ENCODE assay signal across 8 mouse cellular contexts in genomic region chr19:40872955-40873665, GRCm38 (mm10). TPM values are rescaled to one million over a fixed set of nuclear protein-coding genes. Genes with fewer than 3 reads are reported as not detected.
DNase-seq lines count a peak whose midpoint lies in the region; ATAC-seq lines count a peak whose summit lies in the region.

No protein-coding gene starts in this region.

- H3K27ac ChIP-seq in embryonic facial prominence, embryonic 10.5 days (replicated peaks) = peak overlapping the region; percentile 90
- H3K27ac ChIP-seq in intestine, embryonic 15.5 days = peak overlapping the region; percentile 76

- H3K36me3 ChIP-seq in embryonic facial prominence, embryonic 10.5 days (replicated peaks) = no peaks in the 10 kb centered on the region
- no peaks in the 10 kb centered on the region for H3K36me3 ChIP-seq in intestine, embryonic 15.5 days

- H3K4me2 ChIP-seq in intestine, embryonic 15.5 days (replicated peaks) = peak overlapping the region; percentile 91

- WGBS in embryonic facial prominence, embryonic 10.5 days = 1% methylated on average over 51 of the region's 51 CpGs
- 3% methylated on average over 51 of the region's 51 CpGs for WGBS in intestine, embryonic 15.5 days

- DNase-seq in adrenal gland, postnatal 14 days = peak; percentile 96
- peak; percentile 94 for DNase-seq in embryonic facial prominence, embryonic 10.5 days (ENCODE audit: low spot score)
- peak; percentile 80 to 91 for DNase-seq in gastrocnemius, postnatal 4 days (ENCODE audit: low spot score in 2 of 2)
- peak; percentile 91 to 97 for DNase-seq in left cerebral cortex, postnatal 10 days (ENCODE audit: extremely low spot score in 1 of 2, low spot score in 2 of 2)
- peak; percentile 96 to 97 for DNase-seq in right cerebral cortex, postnatal 10 days (ENCODE audit: low spot score in 2 of 2)
- peak; percentile 71 for DNase-seq in urinary bladder, postnatal 10 days (ENCODE audit: low spot score)

- peaks cover 68% of the 10 kb centered on the region for H3K27me3 ChIP-seq in embryonic facial prominence, embryonic 10.5 days (replicated peaks; ENCODE audit: low read depth, poor library complexity, severe bottlenecking)
- H3K27me3 ChIP-seq in intestine, embryonic 15.5 days (replicated peaks) = peaks cover 16% of the 10 kb centered on the region; the same call in 1 of the 2 replicates

- H3K9me3 ChIP-seq in embryonic facial prominence, embryonic 10.5 days = no peaks in the 10 kb centered on the region
- H3K9me3 ChIP-seq in intestine, embryonic 15.5 days = peaks cover 3% of the 10 kb centered on the region; the same call in 1 of the 2 replicates

- H3K9ac ChIP-seq in intestine, embryonic 15.5 days = peak overlapping the region; percentile 41; the same call in 1 of the 2 replicates

- peak overlapping the region; percentile 69 for H3K4me3 ChIP-seq in embryonic facial prominence, embryonic 10.5 days
- H3K4me3 ChIP-seq in intestine, embryonic 15.5 days (replicated peaks) = peak overlapping the region; percentile 60

- intact Hi-C loops in left cerebral cortex, postnatal 10 days (cut with DNase I) = loop anchor here (1.0 kb wide), 1 partner anchor 21 kb away; the partner anchor contains the start of gene Zfp518a

- H3K4me1 ChIP-seq in embryonic facial prominence, embryonic 10.5 days = peaks cover 10% of the 10 kb centered on the region; the same call in 1 of the 2 replicates
- H3K4me1 ChIP-seq in intestine, embryonic 15.5 days (replicated peaks) = 0 out of 2 replicates have a peak, but pooled peaks cover 3% of the 10 kb centered on the region

- ATAC-seq in intestine, embryonic 15.5 days = peak; percentile 97
- peak; percentile 100 for ATAC-seq in megakaryocyte progenitor cell, adult 5-6 weeks (replicated peaks; ENCODE audit: poor library complexity)

RNA-seq across cellular contexts. Expression of gene Zfp518a, which starts 21.4 kb away (rescaled TPM):
- total RNA-seq in adrenal gland, postnatal 14 days (2021) = 12.8 and 15.2 TPM in 2 replicates
- polyA plus RNA-seq in embryonic facial prominence, embryonic 10.5 days (2016; fragmentation: Nextera tagmentation; extraction: Ambion mirVana) = 13.3 and 13.4 TPM in 2 replicates
- 10 to 100 TPM in 1 of 2 experiments, 1 to 10 TPM in 1; 9.3 to 10.1 TPM for total RNA-seq in gastrocnemius, postnatal 4 days (2021)
- polyA plus RNA-seq in intestine, embryonic 15.5 days (2015; fragmentation: Nextera tagmentation; extraction: Ambion mirVana) = 12.3 and 13.3 TPM in 2 replicates
- total RNA-seq in left cerebral cortex, postnatal 10 days (2021) = 1 to 10 TPM; 8.7 to 9.6 TPM
- total RNA-seq in megakaryocyte progenitor cell, adult 5-6 weeks (2015) = 26.8 and 31.2 TPM in 2 replicates
- 23.6 and 29.0 TPM in 2 replicates for total RNA-seq in megakaryocyte progenitor cell, adult 5-6 weeks (2017)

RNA-seq across cellular contexts. Expression of gene Ccnj, which starts 42.0 kb away (rescaled TPM):
- total RNA-seq in adrenal gland, postnatal 14 days (2021) = 5.7 and 7.6 TPM in 2 replicates
- 38.7 and 40.5 TPM in 2 replicates for polyA plus RNA-seq in embryonic facial prominence, embryonic 10.5 days (2016; fragmentation: Nextera tagmentation; extraction: Ambion mirVana)
- total RNA-seq in gastrocnemius, postnatal 4 days (2021) = 1 to 10 TPM; 5.7 to 6.5 TPM
- polyA plus RNA-seq in intestine, embryonic 15.5 days (2015; fragmentation: Nextera tagmentation; extraction: Ambion mirVana) = 9.1 and 9.8 TPM in 2 replicates
- total RNA-seq in left cerebral cortex, postnatal 10 days (2021) = 1 to 10 TPM; 7.4 to 8.6 TPM
- 3.9 and 4.6 TPM in 2 replicates for total RNA-seq in megakaryocyte progenitor cell, adult 5-6 weeks (2015)
- total RNA-seq in megakaryocyte progenitor cell, adult 5-6 weeks (2017) = 5.5 and 8.4 TPM in 2 replicates

Comparison
In these comparisons a context has a peak if more than half of its experiments do, and no peak if none do; other contexts are left out.
1. Peak in every context shown above with its lines: DNase-seq, ATAC-seq, H3K4me3 ChIP-seq and H3K27ac ChIP-seq.